ENCODE assay signal across 27 mouse cellular contexts in genomic region chr7:71546606-71547213, GRCm38 (mm10).
DNase-seq lines count a peak whose midpoint lies in the region; ATAC-seq and TF ChIP-seq lines count a peak whose summit lies in the region.
"Had no signal": no experiment of that assay in that cellular context is flagged by ENCODE, and none has a peak within 500 bp of the region (broad histone marks: within the 10 kb centered on the region; RNA-seq: fewer than 3 reads in every experiment).

No protein-coding gene starts in this region.

- no peaks in the 10 kb centered on the region for H3K27me3 ChIP-seq in forebrain, embryonic 11.5 days (ENCODE audit: control insufficient read depth, insufficient read depth, low read length)
- no peaks in the 10 kb centered on the region for H3K27me3 ChIP-seq in forebrain, embryonic 16.5 days (replicated peaks; ENCODE audit: control insufficient read depth, insufficient read depth, low read length)
- H3K27me3 ChIP-seq in limb, embryonic 14.5 days (ENCODE audit: control insufficient read depth, insufficient read depth, low read length): no peaks in the 10 kb centered on the region
- no peaks in the 10 kb centered on the region for H3K27me3 ChIP-seq in intestine, embryonic 15.5 days (replicated peaks)
- H3K27me3 ChIP-seq: heart, embryonic 12.5 days; lung, embryonic 15.5 days; megakaryocyte, embryonic 14.5 days; midbrain, embryonic 12.5 days; neural tube, embryonic 13.5 days; stomach, embryonic 15.5 days had no signal

- H3K9ac ChIP-seq in forebrain, embryonic 11.5 days (ENCODE audit: low read length): no peak overlapping the region
- no peak overlapping the region for H3K9ac ChIP-seq in forebrain, embryonic 16.5 days (replicated peaks; ENCODE audit: low read depth, low read length)
- no peak overlapping the region for H3K9ac ChIP-seq in limb, embryonic 14.5 days (ENCODE audit: low read depth, low read length, severe bottlenecking)
- no peak overlapping the region for H3K9ac ChIP-seq in intestine, embryonic 15.5 days
- H3K9ac ChIP-seq: heart, embryonic 12.5 days; hindbrain, embryonic 14.5 days; lung, embryonic 15.5 days; midbrain, embryonic 12.5 days; neural tube, embryonic 13.5 days; stomach, embryonic 15.5 days had no signal

- intact Hi-C loops in left cerebral cortex, postnatal 4 days (cut with DNase I): no loop called here

- 0 out of 2 replicates have a peak, but pooled peaks cover 3% of the 10 kb centered on the region for H3K4me1 ChIP-seq in forebrain, embryonic 11.5 days (replicated peaks; ENCODE audit: control insufficient read depth, insufficient read depth, low read length)
- no peaks in the 10 kb centered on the region for H3K4me1 ChIP-seq in forebrain, embryonic 16.5 days (replicated peaks; ENCODE audit: control insufficient read depth, insufficient read depth, low read length)
- H3K4me1 ChIP-seq in limb, embryonic 14.5 days (ENCODE audit: control insufficient read depth, insufficient read depth, low read length): peaks cover 7% of the 10 kb centered on the region; the same call in 1 of the 2 replicates
- H3K4me1 ChIP-seq in intestine, embryonic 15.5 days (replicated peaks): no peaks in the 10 kb centered on the region
- H3K4me1 ChIP-seq: heart, embryonic 12.5 days; lung, embryonic 15.5 days; megakaryocyte, embryonic 14.5 days; midbrain, embryonic 12.5 days; neural tube, embryonic 13.5 days; stomach, embryonic 15.5 days had no signal

- no peak overlapping the region; the same call in 1 of the 2 replicates for H3K27ac ChIP-seq in forebrain, embryonic 11.5 days (ENCODE audit: low read depth, low read length)
- H3K27ac ChIP-seq in forebrain, embryonic 16.5 days (ENCODE audit: low read length): no peak overlapping the region
- H3K27ac ChIP-seq in limb, embryonic 14.5 days (replicated peaks; ENCODE audit: low read depth, low read length): no peak overlapping the region
- no peak overlapping the region for H3K27ac ChIP-seq in intestine, embryonic 15.5 days
- H3K27ac ChIP-seq: heart, adult 2 months; hindbrain, embryonic 14.5 days; kidney, postnatal 0 days; lung, embryonic 15.5 days; midbrain, embryonic 12.5 days; neural tube, embryonic 13.5 days; stomach, embryonic 15.5 days had no signal

- DNase-seq in Muller cell, postnatal 12 days (ENCODE audit: inconsistent ontology term): peak; percentile 70
- DNase-seq in forebrain, embryonic 11.5 days (ENCODE audit: low spot score): peak; percentile 62
- DNase-seq in limb, embryonic 14.5 days (ENCODE audit: low spot score): no peak
- no peak for DNase-seq in layer of hippocampus, postnatal 25 days (ENCODE audit: extremely low spot score in 1 of 2, low spot score in 1 of 2)
- DNase-seq in left cerebral cortex, postnatal 4 days: no peak
- DNase-seq in adrenal gland, postnatal 4 days (ENCODE audit: low spot score in 2 of 2): no peak
- DNase-seq: adrenal gland, postnatal 10 days; B cell, adult 2 months; cerebellum, adult 11-12 months; cerebellum, postnatal 10 days; heart, adult 2 months; heart, postnatal 4 days; kidney, adult 2 months; kidney, postnatal 4 days; right cerebral cortex, postnatal 25 days; thymus, postnatal 14 days had no signal

- H3K9me3 ChIP-seq in forebrain, embryonic 11.5 days (ENCODE audit: control insufficient read depth, low read length): no peaks in the 10 kb centered on the region
- no peaks in the 10 kb centered on the region for H3K9me3 ChIP-seq in forebrain, embryonic 16.5 days (ENCODE audit: control insufficient read depth, low read length)
- no peaks in the 10 kb centered on the region for H3K9me3 ChIP-seq in limb, embryonic 14.5 days (ENCODE audit: control insufficient read depth, low read length)
- H3K9me3 ChIP-seq in intestine, embryonic 15.5 days: no peaks in the 10 kb centered on the region
- H3K9me3 ChIP-seq: lung, embryonic 15.5 days; midbrain, embryonic 12.5 days; neural tube, embryonic 13.5 days; stomach, embryonic 15.5 days had no signal

- H3K36me3 ChIP-seq in forebrain, embryonic 11.5 days (ENCODE audit: control insufficient read depth, insufficient read depth, low read length): no peaks in the 10 kb centered on the region
- no peaks in the 10 kb centered on the region for H3K36me3 ChIP-seq in forebrain, embryonic 16.5 days (ENCODE audit: control insufficient read depth, insufficient read depth)
- no peaks in the 10 kb centered on the region for H3K36me3 ChIP-seq in limb, embryonic 14.5 days (ENCODE audit: control insufficient read depth, insufficient read depth, low read length)
- H3K36me3 ChIP-seq in intestine, embryonic 15.5 days: no peaks in the 10 kb centered on the region
- H3K36me3 ChIP-seq: heart, embryonic 12.5 days; lung, embryonic 15.5 days; midbrain, embryonic 12.5 days; neural tube, embryonic 13.5 days; stomach, embryonic 15.5 days had no signal

- WGBS in forebrain, embryonic 11.5 days: 73% methylated on average over 6 of the region's 6 CpGs
- WGBS in forebrain, embryonic 16.5 days: 45% methylated on average over 6 of the region's 6 CpGs
- WGBS in limb, embryonic 14.5 days: 24% methylated on average over 6 of the region's 6 CpGs
- WGBS in intestine, embryonic 15.5 days: 68% methylated on average over 6 of the region's 6 CpGs

- TF ChIP-seq POLR2A in limb, embryonic 14.5 days (IDR thresholded peaks at IDR 0.05; ENCODE audit: borderline replicate concordance, extremely low read depth, insufficient read depth, insufficient read length): no peak

- no peak overlapping the region for H3K4me3 ChIP-seq in forebrain, embryonic 11.5 days (ENCODE audit: low read depth, low read length)
- H3K4me3 ChIP-seq in forebrain, embryonic 16.5 days (replicated peaks; ENCODE audit: low read length): no peak overlapping the region
- no peak overlapping the region for H3K4me3 ChIP-seq in limb, embryonic 14.5 days (replicated peaks; ENCODE audit: low read length)
- H3K4me3 ChIP-seq in intestine, embryonic 15.5 days (replicated peaks): no peak overlapping the region
- H3K4me3 ChIP-seq: heart, adult 2 months; heart, embryonic 12.5 days; lung, embryonic 15.5 days; megakaryocyte, embryonic 14.5 days; midbrain, embryonic 12.5 days; neural tube, embryonic 13.5 days; stomach, embryonic 15.5 days had no signal

- no peak overlapping the region for H3K4me2 ChIP-seq in forebrain, embryonic 11.5 days (ENCODE audit: low read depth, low read length, severe bottlenecking)
- H3K4me2 ChIP-seq in forebrain, embryonic 16.5 days (ENCODE audit: low read length): no peak overlapping the region
- no peak overlapping the region for H3K4me2 ChIP-seq in limb, embryonic 14.5 days (replicated peaks; ENCODE audit: low read depth, low read length, severe bottlenecking)
- no peak overlapping the region for H3K4me2 ChIP-seq in intestine, embryonic 15.5 days (replicated peaks)
- H3K4me2 ChIP-seq: heart, embryonic 12.5 days; hindbrain, embryonic 14.5 days; liver, embryonic 11.5 days; lung, embryonic 15.5 days; midbrain, embryonic 12.5 days; neural tube, embryonic 13.5 days; stomach, embryonic 15.5 days had no signal

- peak; percentile 83 for ATAC-seq in forebrain, embryonic 11.5 days (replicated peaks; ENCODE audit: low FRiP score)
- 0 out of 2 replicates have a peak, but pooled peaks have one; percentile 20 for ATAC-seq in forebrain, embryonic 16.5 days
- peak; percentile 92 for ATAC-seq in limb, embryonic 14.5 days (ENCODE audit: low FRiP score, low read depth)
- no peak for ATAC-seq in intestine, embryonic 15.5 days

Comparison
In these comparisons a context has a peak if more than half of its experiments do, and no peak if none do; other contexts are left out.
1. DNase-seq: peak in Muller cell, postnatal 12 days (single experiment) and forebrain, embryonic 11.5 days (single experiment); none in limb, embryonic 14.5 days (single experiment), layer of hippocampus, postnatal 25 days (0 of 2), left cerebral cortex, postnatal 4 days (single experiment) and adrenal gland, postnatal 4 days (0 of 2).